Mouse (Mus musculus) E14TG2a.4 (cell line): ENCODE measurements around the gene Plk5.

ENCODE experiments used
- CTCF ChIP-seq: conservative IDR thresholded peaks from 2 replicates; pipeline ENCODE4 v1.5.1; 2014; ENCODE audit warnings: low read length
- POU5F1 ChIP-seq: IDR thresholded peaks from 2 replicates; pipeline ENCODE4 v1.6.1; 2014; ENCODE audit warnings: low read length, borderline replicate concordance

DNA sequence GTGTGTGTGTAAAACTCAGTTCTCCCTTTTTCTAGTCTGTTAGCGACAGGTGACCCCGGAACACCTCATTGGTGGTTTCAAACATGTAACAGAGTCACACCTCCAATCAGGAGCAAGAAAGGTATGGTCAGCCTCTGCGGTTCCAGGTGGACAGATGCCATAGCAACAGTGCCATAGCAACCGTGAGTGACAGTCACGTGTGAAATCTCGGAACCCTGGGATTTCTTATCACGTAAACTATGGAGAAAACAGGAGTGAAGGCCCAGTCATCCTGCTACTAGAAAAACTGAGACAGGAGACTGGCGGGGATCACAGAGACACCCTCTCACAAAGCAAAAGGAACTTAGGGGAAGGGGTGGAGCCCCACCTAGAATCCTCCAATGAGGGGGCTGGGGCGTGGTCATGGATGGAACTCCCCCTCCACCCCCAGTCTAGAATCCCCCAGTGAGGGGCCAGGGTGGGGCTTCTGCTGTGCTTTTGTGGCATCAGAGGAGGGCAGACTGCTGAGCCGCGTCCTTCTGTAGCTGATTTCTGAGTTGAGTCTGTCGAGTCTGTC lies 15.2 kb downstream of the Plk5 start:
- no peak for TF ChIP-seq CTCF
- TF ChIP-seq POU5F1 = no peak
